Comparison of ENCODE assay signal across 12 mouse cellular contexts in genomic region chr6:52220003-52220864, GRCm38 (mm10). TPM values are rescaled to one million over a fixed set of nuclear protein-coding genes. Genes with fewer than 3 reads are reported as not detected.
DNase-seq lines count a peak whose midpoint lies in the region; ATAC-seq and TF ChIP-seq lines count a peak whose summit lies in the region.
"Had no signal": no experiment of that assay in that cellular context is flagged by ENCODE, and none has a peak within 500 bp of the region (broad histone marks: within the 10 kb centered on the region; RNA-seq: fewer than 3 reads in every experiment).

No protein-coding gene starts in this region.

- peak; percentile 24 to 27 for DNase-seq in lung, postnatal 4 days
- no peak for DNase-seq in lung, postnatal 0 days (ENCODE audit: low spot score)
- DNase-seq in limb, embryonic 11.5 days (ENCODE audit: low spot score), result peak; percentile 74
- peak; percentile 17 for DNase-seq in testis, postnatal 14 days (ENCODE audit: low spot score)
- DNase-seq in thymus, postnatal 14 days, result no peak
- DNase-seq: liver, embryonic 13.5 days had no signal

- peaks cover 10% of the 10 kb centered on the region for H3K4me1 ChIP-seq in lung, postnatal 0 days (ENCODE audit: insufficient read depth, low read depth, low read length)
- H3K4me1 ChIP-seq in intestine, embryonic 15.5 days (replicated peaks), result peaks cover 21% of the 10 kb centered on the region
- H3K4me1 ChIP-seq in limb, embryonic 11.5 days (ENCODE audit: control insufficient read depth, insufficient read depth, low read length), result peaks cover 35% of the 10 kb centered on the region
- peaks cover 22% of the 10 kb centered on the region for H3K4me1 ChIP-seq in heart, embryonic 12.5 days (replicated peaks)
- H3K4me1 ChIP-seq in hindbrain, embryonic 12.5 days, result peaks cover 17% of the 10 kb centered on the region

- no peak overlapping the region for H3K9ac ChIP-seq in lung, postnatal 0 days (replicated peaks; ENCODE audit: low read depth)
- H3K9ac ChIP-seq in intestine, embryonic 15.5 days, result no peak overlapping the region
- H3K9ac ChIP-seq in limb, embryonic 11.5 days (ENCODE audit: low read length), result peak overlapping the region; percentile 98
- H3K9ac ChIP-seq in heart, embryonic 12.5 days, result no peak overlapping the region
- H3K9ac ChIP-seq in hindbrain, embryonic 12.5 days, result no peak overlapping the region
- H3K9ac ChIP-seq: hindbrain, embryonic 14.5 days; liver, embryonic 13.5 days had no signal

- no peak overlapping the region for H3K4me3 ChIP-seq in lung, postnatal 0 days (ENCODE audit: low read depth, low read length)
- no peak overlapping the region for H3K4me3 ChIP-seq in intestine, embryonic 15.5 days (replicated peaks)
- H3K4me3 ChIP-seq in limb, embryonic 11.5 days (ENCODE audit: low read depth, low read length), result peak overlapping the region; percentile 87
- no peak overlapping the region for H3K4me3 ChIP-seq in heart, embryonic 12.5 days
- H3K4me3 ChIP-seq in hindbrain, embryonic 12.5 days, result no peak overlapping the region

- H3K27ac ChIP-seq in lung, postnatal 0 days (ENCODE audit: low read length), result no peak overlapping the region
- H3K27ac ChIP-seq in intestine, embryonic 15.5 days, result no peak overlapping the region
- peak overlapping the region; percentile 98 for H3K27ac ChIP-seq in limb, embryonic 11.5 days (replicated peaks; ENCODE audit: low read depth, low read length)
- no peak overlapping the region for H3K27ac ChIP-seq in heart, embryonic 12.5 days (ENCODE audit: poor library complexity, severe bottlenecking)
- no peak overlapping the region for H3K27ac ChIP-seq in hindbrain, embryonic 12.5 days
- H3K27ac ChIP-seq: hindbrain, embryonic 14.5 days; liver, embryonic 13.5 days had no signal

- no peaks in the 10 kb centered on the region for H3K9me3 ChIP-seq in lung, postnatal 0 days (ENCODE audit: low read length)
- no peaks in the 10 kb centered on the region for H3K9me3 ChIP-seq in intestine, embryonic 15.5 days
- no peaks in the 10 kb centered on the region for H3K9me3 ChIP-seq in limb, embryonic 11.5 days (ENCODE audit: control insufficient read depth, low read length)
- H3K9me3 ChIP-seq in heart, embryonic 12.5 days (replicated peaks), result no peaks in the 10 kb centered on the region
- H3K9me3 ChIP-seq in hindbrain, embryonic 12.5 days (replicated peaks), result no peaks in the 10 kb centered on the region
- H3K9me3 ChIP-seq: liver, embryonic 13.5 days had no signal

- no peak for TF ChIP-seq EP300 in lung, postnatal 0 days (IDR thresholded peaks at IDR 0.05)

- peaks cover 90% of the 10 kb centered on the region for H3K27me3 ChIP-seq in lung, postnatal 0 days (replicated peaks; ENCODE audit: insufficient read depth, low read length)
- peaks cover 91% of the 10 kb centered on the region for H3K27me3 ChIP-seq in intestine, embryonic 15.5 days (replicated peaks)
- H3K27me3 ChIP-seq in limb, embryonic 11.5 days (ENCODE audit: control insufficient read depth, insufficient read depth, low read length), result no peaks in the 10 kb centered on the region
- peaks cover 98% of the 10 kb centered on the region for H3K27me3 ChIP-seq in heart, embryonic 12.5 days (replicated peaks)
- H3K27me3 ChIP-seq in hindbrain, embryonic 12.5 days, result peaks cover 100% of the 10 kb centered on the region

- H3K36me3 ChIP-seq in lung, postnatal 0 days (ENCODE audit: insufficient read depth, low read length), result no peaks in the 10 kb centered on the region
- no peaks in the 10 kb centered on the region for H3K36me3 ChIP-seq in intestine, embryonic 15.5 days
- no peaks in the 10 kb centered on the region for H3K36me3 ChIP-seq in limb, embryonic 11.5 days (ENCODE audit: control insufficient read depth, insufficient read depth, low read length)
- H3K36me3 ChIP-seq in heart, embryonic 12.5 days, result no peaks in the 10 kb centered on the region
- no peaks in the 10 kb centered on the region for H3K36me3 ChIP-seq in hindbrain, embryonic 12.5 days
- H3K36me3 ChIP-seq: liver, embryonic 13.5 days had no signal

- no peak overlapping the region for H3K4me2 ChIP-seq in lung, postnatal 0 days (replicated peaks; ENCODE audit: low read depth, low read length)
- peak overlapping the region; percentile 94 for H3K4me2 ChIP-seq in intestine, embryonic 15.5 days (replicated peaks)
- peak overlapping the region; percentile 89 for H3K4me2 ChIP-seq in limb, embryonic 11.5 days (ENCODE audit: low read depth, severe bottlenecking)
- no peak overlapping the region for H3K4me2 ChIP-seq in heart, embryonic 12.5 days
- H3K4me2 ChIP-seq in hindbrain, embryonic 12.5 days (replicated peaks), result no peak overlapping the region

- no peak for ATAC-seq in lung, postnatal 0 days
- ATAC-seq in intestine, embryonic 15.5 days, result no peak
- ATAC-seq in limb, embryonic 11.5 days (ENCODE audit: insufficient number of reproducible peaks, low FRiP score, low TSS enrichment, low read depth), result no peak
- no peak for ATAC-seq in heart, embryonic 12.5 days (ENCODE audit: insufficient number of reproducible peaks, low FRiP score)
- no peak for ATAC-seq in hindbrain, embryonic 12.5 days (ENCODE audit: low FRiP score)

- 52% methylated on average over 32 of the region's 32 CpGs for WGBS in lung, postnatal 0 days
- WGBS in intestine, embryonic 15.5 days, result 37% methylated on average over 32 of the region's 32 CpGs
- 4% methylated on average over 32 of the region's 32 CpGs for WGBS in limb, embryonic 11.5 days
- WGBS in heart, embryonic 12.5 days, result 14% methylated on average over 32 of the region's 32 CpGs
- WGBS in hindbrain, embryonic 12.5 days, result 12% methylated on average over 32 of the region's 32 CpGs

- no peak for TF ChIP-seq CTCF in lung, postnatal 0 days (IDR thresholded peaks at IDR 0.05)

RNA-seq across cellular contexts. Expression of gene Hoxa7, which starts 1.4 kb away (rescaled TPM):
- 7.5 and 8.7 TPM in 2 replicates for polyA plus RNA-seq in lung, postnatal 0 days (2015; fragmentation: Nextera tagmentation; extraction: Ambion mirVana)
- polyA plus RNA-seq in intestine, embryonic 15.5 days (2015; fragmentation: Nextera tagmentation; extraction: Ambion mirVana), result 7.5 and 9.4 TPM in 2 replicates
- 14.7 and 16.2 TPM in 2 replicates for polyA plus RNA-seq in limb, embryonic 11.5 days (2014; fragmentation: Nextera tagmentation; extraction: Ambion mirVana)
- 0.44 TPM in 1 of 2 replicates, not detected in the other for polyA plus RNA-seq in heart, embryonic 12.5 days (2016; fragmentation: Nextera tagmentation; extraction: Ambion mirVana)
- 0.79 and 1.0 TPM in 2 replicates for polyA plus RNA-seq in hindbrain, embryonic 12.5 days (2016; fragmentation: Nextera tagmentation; extraction: Ambion mirVana)

RNA-seq across cellular contexts. Expression of gene Gm28308, which starts 7.1 kb away (rescaled TPM):
- not detected in 2 replicates for polyA plus RNA-seq in lung, postnatal 0 days (2015; fragmentation: Nextera tagmentation; extraction: Ambion mirVana)
- polyA plus RNA-seq in intestine, embryonic 15.5 days (2015; fragmentation: Nextera tagmentation; extraction: Ambion mirVana), result not detected in 2 replicates
- polyA plus RNA-seq in limb, embryonic 11.5 days (2014; fragmentation: Nextera tagmentation; extraction: Ambion mirVana), result 1.1 and 1.3 TPM in 2 replicates
- not detected in 2 replicates for polyA plus RNA-seq in heart, embryonic 12.5 days (2016; fragmentation: Nextera tagmentation; extraction: Ambion mirVana)
- not detected in 2 replicates for polyA plus RNA-seq in hindbrain, embryonic 12.5 days (2016; fragmentation: Nextera tagmentation; extraction: Ambion mirVana)
- polyA plus RNA-seq: hindbrain, embryonic 14.5 days; liver, embryonic 13.5 days; testis, adult 2 months had no signal

RNA-seq across cellular contexts. Expression of gene Hoxa3, which starts 7.1 kb away (rescaled TPM):
- 4.3 and 4.8 TPM in 2 replicates for polyA plus RNA-seq in lung, postnatal 0 days (2015; fragmentation: Nextera tagmentation; extraction: Ambion mirVana)
- 5.8 and 6.2 TPM in 2 replicates for polyA plus RNA-seq in intestine, embryonic 15.5 days (2015; fragmentation: Nextera tagmentation; extraction: Ambion mirVana)
- polyA plus RNA-seq in limb, embryonic 11.5 days (2014; fragmentation: Nextera tagmentation; extraction: Ambion mirVana), result 5.6 and 6.2 TPM in 2 replicates
- 0.72 and 0.80 TPM in 2 replicates for polyA plus RNA-seq in heart, embryonic 12.5 days (2016; fragmentation: Nextera tagmentation; extraction: Ambion mirVana)
- 13.7 and 19.5 TPM in 2 replicates for polyA plus RNA-seq in hindbrain, embryonic 12.5 days (2016; fragmentation: Nextera tagmentation; extraction: Ambion mirVana)

RNA-seq across cellular contexts. Expression of gene Hoxa9, which starts 10.7 kb away (rescaled TPM):
- 0.06 and 0.07 TPM in 2 replicates for polyA plus RNA-seq in lung, postnatal 0 days (2015; fragmentation: Nextera tagmentation; extraction: Ambion mirVana)
- 5.3 and 6.3 TPM in 2 replicates for polyA plus RNA-seq in intestine, embryonic 15.5 days (2015; fragmentation: Nextera tagmentation; extraction: Ambion mirVana)
- 86.7 and 90.5 TPM in 2 replicates for polyA plus RNA-seq in limb, embryonic 11.5 days (2014; fragmentation: Nextera tagmentation; extraction: Ambion mirVana)
- polyA plus RNA-seq in heart, embryonic 12.5 days (2016; fragmentation: Nextera tagmentation; extraction: Ambion mirVana), result 0.48 and 0.54 TPM in 2 replicates
- polyA plus RNA-seq in hindbrain, embryonic 12.5 days (2016; fragmentation: Nextera tagmentation; extraction: Ambion mirVana), result 0.12 TPM in 1 of 2 replicates, not detected in the other

RNA-seq across cellular contexts. Expression of gene Hoxa6, which starts 11.7 kb away (rescaled TPM):
- 0.95 and 1.1 TPM in 2 replicates for polyA plus RNA-seq in lung, postnatal 0 days (2015; fragmentation: Nextera tagmentation; extraction: Ambion mirVana)
- polyA plus RNA-seq in intestine, embryonic 15.5 days (2015; fragmentation: Nextera tagmentation; extraction: Ambion mirVana), result 2.2 and 2.3 TPM in 2 replicates
- 3.5 and 4.6 TPM in 2 replicates for polyA plus RNA-seq in limb, embryonic 11.5 days (2014; fragmentation: Nextera tagmentation; extraction: Ambion mirVana)
- not detected in 2 replicates for polyA plus RNA-seq in heart, embryonic 12.5 days (2016; fragmentation: Nextera tagmentation; extraction: Ambion mirVana)
- 18.7 and 20.5 TPM in 2 replicates for polyA plus RNA-seq in hindbrain, embryonic 12.5 days (2016; fragmentation: Nextera tagmentation; extraction: Ambion mirVana)
- polyA plus RNA-seq: embryonic facial prominence, embryonic 11.5 days; liver, embryonic 13.5 days had no signal

Comparison
In these comparisons a context has a peak if more than half of its experiments do, and no peak if none do; other contexts are left out.
1. DNase-seq: peak in lung, postnatal 4 days (2 of 2), limb, embryonic 11.5 days (single experiment) and testis, postnatal 14 days (single experiment); none in lung, postnatal 0 days (single experiment) and thymus, postnatal 14 days (single experiment).
2. H3K4me2 ChIP-seq: peak in intestine, embryonic 15.5 days (single experiment) and limb, embryonic 11.5 days (single experiment); none in lung, postnatal 0 days (single experiment), heart, embryonic 12.5 days (single experiment) and hindbrain, embryonic 12.5 days (single experiment).